Mouse (Mus musculus) liver, adult (tissue): ENCODE measurements around the gene Slc24a2.

Experiments
- GATA4 ChIP-seq: IDR thresholded peaks from 2 replicates; pipeline ENCODE4 v1.6.1; 2014; ENCODE audit warnings: mild to moderate bottlenecking, low read length; ENCODE audit not compliant: insufficient replicate concordance

Gene Slc24a2

DNA sequence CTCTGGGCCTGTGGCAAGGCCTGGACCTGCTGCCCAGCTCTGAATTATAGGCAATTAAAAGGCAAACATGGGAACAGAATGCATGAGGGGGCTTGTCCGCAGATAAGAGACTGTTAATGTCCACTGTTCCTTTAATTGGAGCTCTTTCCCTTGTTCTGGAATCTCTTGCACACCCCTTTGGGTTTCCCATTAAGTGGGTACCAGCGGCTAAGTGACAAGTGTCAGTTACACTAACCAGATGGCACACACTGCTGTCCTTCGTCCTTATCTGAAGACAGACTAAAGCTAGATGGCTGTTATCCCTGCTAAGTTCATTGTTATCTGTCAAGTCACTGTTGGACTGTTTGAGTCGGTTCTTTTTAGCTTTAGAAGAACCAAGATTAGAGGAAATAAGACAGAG is 274.8 kb downstream of the Slc24a2 start:
- no peak for TF ChIP-seq GATA4

DNA sequence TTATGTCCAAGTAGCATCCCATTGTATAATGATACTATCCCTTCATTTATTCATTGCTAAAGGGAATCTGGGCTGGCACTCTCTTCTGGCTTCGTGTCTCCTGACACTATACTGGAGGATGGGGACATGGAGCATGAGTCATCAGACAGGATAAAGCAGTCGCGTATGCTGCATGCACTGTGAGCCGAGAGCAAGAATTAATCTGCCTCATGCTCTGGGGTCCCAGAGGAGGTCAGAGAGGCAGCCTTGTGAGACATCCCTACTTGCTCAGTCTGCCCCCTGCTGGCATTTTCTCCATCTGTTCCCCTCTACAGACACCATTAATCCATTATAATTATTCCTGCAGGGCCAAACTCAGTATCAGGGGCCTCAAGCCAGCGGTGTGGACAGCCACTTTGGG is 276.8 kb downstream of the Slc24a2 start:
- TF ChIP-seq GATA4: no peak

DNA sequence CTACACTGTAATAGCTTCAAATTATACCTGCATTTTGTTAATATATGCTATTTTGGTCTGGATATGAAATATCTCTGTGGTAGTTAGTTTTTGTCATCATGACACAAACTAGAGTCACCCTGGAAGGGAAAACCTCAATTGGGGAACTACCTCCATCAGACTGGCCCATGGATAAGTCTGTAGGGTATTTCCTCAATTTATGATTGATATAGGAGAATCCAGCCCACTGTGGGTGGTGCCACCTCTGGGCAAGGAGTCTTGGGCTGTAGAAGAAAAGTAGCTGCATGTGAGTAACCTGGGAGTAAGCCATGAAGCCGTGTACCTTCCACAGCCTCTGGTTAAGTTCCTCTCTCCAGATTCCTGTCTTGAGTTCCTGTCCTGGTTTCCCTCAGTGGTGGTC is 281.5 kb downstream of the Slc24a2 start:
- TF ChIP-seq GATA4: no peak

DNA sequence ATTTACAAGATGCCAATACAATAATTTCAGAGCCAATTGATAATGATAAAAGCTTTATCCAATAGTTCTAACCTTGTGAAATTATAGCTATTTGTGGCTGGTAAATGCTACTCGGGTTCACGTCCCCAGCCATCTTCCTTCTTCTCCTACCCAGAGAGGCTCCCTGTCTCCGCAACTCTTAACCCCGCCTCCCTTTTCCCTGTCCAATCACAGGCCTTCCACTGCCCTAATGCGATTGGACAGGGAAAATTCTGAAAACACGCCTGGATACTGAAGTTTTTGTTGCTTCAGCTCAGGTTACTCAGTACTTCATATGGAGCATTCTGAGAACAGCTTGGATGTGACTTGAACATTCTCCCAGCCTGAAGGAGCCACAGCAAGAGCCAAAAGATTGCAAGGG is 287.0 kb downstream of the Slc24a2 start:
- no peak for TF ChIP-seq GATA4

DNA sequence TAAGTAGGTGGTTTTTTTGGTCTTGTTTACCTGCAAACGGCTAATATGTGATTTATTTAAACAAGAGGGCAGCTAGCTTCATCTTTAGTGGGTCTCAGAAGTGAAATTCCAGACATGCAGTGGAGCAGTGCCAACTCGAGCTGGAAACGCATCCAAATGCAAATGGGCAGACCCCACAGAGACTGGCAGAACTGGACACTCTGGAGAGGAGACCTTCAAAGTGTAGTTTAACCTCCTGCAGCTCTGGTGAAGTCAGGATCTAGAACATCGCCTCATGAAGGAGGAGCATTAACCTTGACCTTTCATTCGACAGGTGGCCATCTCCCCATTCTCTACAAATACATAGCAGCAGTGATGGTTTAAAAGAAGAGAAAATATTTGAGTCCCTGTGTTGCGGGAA is 287.6 kb downstream of the Slc24a2 start:
- TF ChIP-seq GATA4: no peak

DNA sequence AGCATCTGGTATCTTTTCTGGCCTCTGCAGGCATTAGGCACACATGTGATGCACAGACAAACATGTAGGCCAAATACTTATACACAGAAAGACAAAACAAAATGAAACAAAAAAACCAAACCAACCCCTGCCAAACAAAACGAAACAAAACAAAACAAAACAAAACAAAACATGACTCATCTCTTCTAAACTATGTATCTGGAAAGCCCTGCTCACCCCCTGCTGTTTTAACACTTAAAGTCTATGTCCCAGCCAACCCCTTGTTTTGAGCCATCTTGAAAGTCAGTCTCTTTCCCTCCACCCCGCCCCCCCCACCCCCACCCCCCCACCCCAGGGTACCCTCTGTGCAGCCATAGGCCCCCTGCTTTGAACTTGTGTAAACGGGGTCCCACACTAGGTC is 293.6 kb downstream of the Slc24a2 start:
- TF ChIP-seq GATA4: no peak

DNA sequence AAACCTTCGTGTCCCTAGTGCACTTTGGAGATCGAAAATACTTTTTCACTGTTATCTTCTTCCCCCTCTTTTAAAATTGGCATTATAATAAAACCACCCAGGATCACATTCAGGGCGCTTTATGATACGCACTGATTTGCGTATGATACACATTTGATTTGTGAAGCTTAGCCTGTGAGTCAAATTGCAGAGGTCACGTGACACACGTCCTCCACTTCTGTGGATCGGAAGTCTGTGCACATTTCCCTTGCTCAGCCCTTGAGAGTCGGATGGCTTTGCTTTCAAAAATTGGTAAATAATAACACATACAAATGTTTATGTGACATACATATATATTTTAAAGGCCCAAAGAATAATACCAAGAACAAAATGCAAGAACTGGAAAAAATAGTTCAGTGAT is 294.1 kb downstream of the Slc24a2 start:
- TF ChIP-seq GATA4: no peak
